In the genomic region with DNA sequence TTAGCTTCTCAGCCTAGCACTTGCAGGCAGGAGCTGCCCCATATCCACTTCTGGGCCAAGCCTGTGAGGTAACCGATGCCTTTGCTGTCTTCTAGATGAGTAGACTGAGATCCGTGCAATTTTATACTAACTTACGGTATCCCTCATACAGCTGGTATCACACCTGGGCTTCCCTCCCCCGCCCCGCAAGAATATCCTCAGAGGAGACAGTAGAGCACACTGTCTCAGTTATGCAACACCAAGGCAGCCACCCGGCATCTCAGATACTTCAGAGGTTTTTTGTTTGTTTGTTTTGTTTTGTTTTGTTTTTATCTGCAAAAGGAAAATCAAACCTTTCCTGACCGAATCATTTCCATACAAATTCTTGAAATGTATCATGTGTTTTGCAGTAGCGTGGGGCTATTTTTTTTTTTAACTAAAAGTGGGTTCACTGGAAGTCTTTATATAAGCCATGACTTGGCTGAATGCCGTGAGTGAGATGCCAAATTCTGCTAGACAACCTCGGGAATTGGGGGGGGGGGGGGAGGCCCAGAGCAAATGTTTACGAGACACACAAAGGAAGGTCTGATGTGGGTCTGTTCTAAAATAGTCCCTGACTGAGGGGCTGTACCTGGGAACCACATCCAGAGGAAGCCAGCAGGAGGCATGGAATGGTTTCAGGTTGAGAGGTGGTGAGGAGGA, we compare ENCODE assay signal across 19 mouse cellular contexts. TPM values are rescaled to one million over a fixed set of nuclear protein-coding genes. Genes with fewer than 3 reads are reported as not detected.
DNase-seq lines count a peak whose midpoint lies in the region; ATAC-seq and TF ChIP-seq lines count a peak whose summit lies in the region.
"Had no signal": no experiment of that assay in that cellular context is flagged by ENCODE, and none has a peak within 500 bp of the region (broad histone marks: within the 10 kb centered on the region; RNA-seq: fewer than 3 reads in every experiment).

No protein-coding gene starts in this region.

- TF ChIP-seq CTCF in liver, postnatal 0 days (IDR thresholded peaks at IDR 0.05; ENCODE audit: low read depth), result no peak

- 0 out of 2 replicates have a peak overlapping the region, but pooled peaks have one; percentile 77 for H3K27ac ChIP-seq in limb, embryonic 12.5 days
- no peak overlapping the region for H3K27ac ChIP-seq in limb, embryonic 10.5 days
- peak overlapping the region; percentile 68 for H3K27ac ChIP-seq in embryonic facial prominence, embryonic 13.5 days
- peak overlapping the region; percentile 62; the same call in 1 of the 2 replicates for H3K27ac ChIP-seq in limb, embryonic 14.5 days (replicated peaks; ENCODE audit: low read depth, low read length)
- no peak overlapping the region for H3K27ac ChIP-seq in liver, postnatal 0 days (ENCODE audit: low read depth)
- H3K27ac ChIP-seq: forebrain, embryonic 15.5 days; heart, adult 2 months; hindbrain, embryonic 10.5 days; hindbrain, embryonic 14.5 days had no signal

- no peaks in the 10 kb centered on the region for H3K36me3 ChIP-seq in limb, embryonic 12.5 days
- no peaks in the 10 kb centered on the region for H3K36me3 ChIP-seq in limb, embryonic 10.5 days
- no peaks in the 10 kb centered on the region for H3K36me3 ChIP-seq in embryonic facial prominence, embryonic 13.5 days
- no peaks in the 10 kb centered on the region for H3K36me3 ChIP-seq in limb, embryonic 14.5 days (ENCODE audit: control insufficient read depth, insufficient read depth, low read length)
- H3K36me3 ChIP-seq in liver, postnatal 0 days (replicated peaks; ENCODE audit: insufficient read depth, low read length), result no peaks in the 10 kb centered on the region
- H3K36me3 ChIP-seq: forebrain, embryonic 15.5 days; heart, embryonic 12.5 days; hindbrain, embryonic 10.5 days had no signal

- H3K9me3 ChIP-seq in limb, embryonic 12.5 days, result no peaks in the 10 kb centered on the region
- no peaks in the 10 kb centered on the region for H3K9me3 ChIP-seq in limb, embryonic 10.5 days (replicated peaks)
- no peaks in the 10 kb centered on the region for H3K9me3 ChIP-seq in embryonic facial prominence, embryonic 13.5 days
- H3K9me3 ChIP-seq in limb, embryonic 14.5 days (ENCODE audit: control insufficient read depth, low read length), result no peaks in the 10 kb centered on the region
- no peaks in the 10 kb centered on the region for H3K9me3 ChIP-seq in liver, postnatal 0 days (ENCODE audit: low read length)
- H3K9me3 ChIP-seq: forebrain, embryonic 15.5 days; heart, embryonic 12.5 days; hindbrain, embryonic 10.5 days had no signal

- DNase-seq in limb, embryonic 10.5 days (ENCODE audit: low spot score), result no peak
- DNase-seq in brain, adult 2 months (ENCODE audit: low read depth, low spot score), result peak; percentile 53
- peak; percentile 66 for DNase-seq in limb, embryonic 14.5 days (ENCODE audit: low spot score)
- no peak for DNase-seq in liver, postnatal 0 days
- DNase-seq in heart, adult 8-10 months (ENCODE audit: low spot score), result no peak
- no peak for DNase-seq in cerebellum, adult 9-10 months
- DNase-seq: adrenal gland, adult 8-10 months; adrenal gland, postnatal 36 days; cerebellum, adult 11-12 months; cerebellum, adult 9-11 months; cerebellum, postnatal 36 days; gastrocnemius, postnatal 14 days; heart, adult 2 months had no signal

- peaks cover 40% of the 10 kb centered on the region for H3K4me1 ChIP-seq in limb, embryonic 12.5 days (replicated peaks)
- peaks cover 31% of the 10 kb centered on the region for H3K4me1 ChIP-seq in limb, embryonic 10.5 days
- H3K4me1 ChIP-seq in embryonic facial prominence, embryonic 13.5 days, result peaks cover 62% of the 10 kb centered on the region
- peaks cover 45% of the 10 kb centered on the region for H3K4me1 ChIP-seq in limb, embryonic 14.5 days (ENCODE audit: control insufficient read depth, insufficient read depth, low read length)
- H3K4me1 ChIP-seq in liver, postnatal 0 days (ENCODE audit: insufficient read depth), result peaks cover 9% of the 10 kb centered on the region; the same call in 1 of the 2 replicates

- H3K9ac ChIP-seq in limb, embryonic 12.5 days (replicated peaks), result no peak overlapping the region
- H3K9ac ChIP-seq in embryonic facial prominence, embryonic 13.5 days, result no peak overlapping the region
- no peak overlapping the region for H3K9ac ChIP-seq in limb, embryonic 14.5 days (ENCODE audit: low read depth, low read length, severe bottlenecking)
- H3K9ac ChIP-seq in liver, postnatal 0 days (replicated peaks), result no peak overlapping the region
- H3K9ac ChIP-seq: forebrain, embryonic 15.5 days; heart, embryonic 12.5 days; hindbrain, embryonic 14.5 days had no signal

- no peak for ATAC-seq in limb, embryonic 12.5 days (ENCODE audit: insufficient number of reproducible peaks, insufficient read depth, low FRiP score, low TSS enrichment, low read depth)
- no peak for ATAC-seq in embryonic facial prominence, embryonic 13.5 days (ENCODE audit: insufficient number of reproducible peaks, insufficient read depth, low FRiP score, low TSS enrichment, low read depth)
- ATAC-seq in limb, embryonic 14.5 days (ENCODE audit: low FRiP score, low read depth), result 0 out of 2 replicates have a peak, but pooled peaks have one; percentile 55
- ATAC-seq in liver, postnatal 0 days, result no peak
- ATAC-seq: forebrain, embryonic 15.5 days had no signal

- TF ChIP-seq EP300 in liver, postnatal 0 days (IDR thresholded peaks at IDR 0.05; ENCODE audit: low read depth), result no peak

- no peak overlapping the region for H3K4me3 ChIP-seq in limb, embryonic 12.5 days (replicated peaks)
- no peak overlapping the region for H3K4me3 ChIP-seq in limb, embryonic 10.5 days
- H3K4me3 ChIP-seq in embryonic facial prominence, embryonic 13.5 days, result no peak overlapping the region
- H3K4me3 ChIP-seq in limb, embryonic 14.5 days (replicated peaks; ENCODE audit: low read length), result no peak overlapping the region
- no peak overlapping the region for H3K4me3 ChIP-seq in liver, postnatal 0 days (ENCODE audit: low read depth, low read length)
- H3K4me3 ChIP-seq: forebrain, embryonic 15.5 days; heart, adult 2 months; heart, embryonic 12.5 days; hindbrain, embryonic 10.5 days had no signal

- WGBS in limb, embryonic 12.5 days, result 75% methylated on average over 11 of the region's 11 CpGs
- 89% methylated on average over 11 of the region's 11 CpGs for WGBS in limb, embryonic 10.5 days
- WGBS in embryonic facial prominence, embryonic 13.5 days, result 54% methylated on average over 11 of the region's 11 CpGs
- 55% methylated on average over 11 of the region's 11 CpGs for WGBS in limb, embryonic 14.5 days
- 73% methylated on average over 11 of the region's 11 CpGs for WGBS in liver, postnatal 0 days (ENCODE audit: insufficient replicate concordance)

- H3K4me2 ChIP-seq in limb, embryonic 12.5 days, result no peak overlapping the region
- H3K4me2 ChIP-seq in embryonic facial prominence, embryonic 13.5 days, result no peak overlapping the region
- H3K4me2 ChIP-seq in limb, embryonic 14.5 days (replicated peaks; ENCODE audit: low read depth, low read length, severe bottlenecking), result no peak overlapping the region
- H3K4me2 ChIP-seq in liver, postnatal 0 days (ENCODE audit: low read depth, low read length), result no peak overlapping the region
- H3K4me2 ChIP-seq: forebrain, embryonic 15.5 days; heart, embryonic 12.5 days; hindbrain, embryonic 14.5 days had no signal

- no peaks in the 10 kb centered on the region for H3K27me3 ChIP-seq in limb, embryonic 12.5 days
- no peaks in the 10 kb centered on the region for H3K27me3 ChIP-seq in limb, embryonic 10.5 days (ENCODE audit: low read depth, poor library complexity, severe bottlenecking)
- no peaks in the 10 kb centered on the region for H3K27me3 ChIP-seq in embryonic facial prominence, embryonic 13.5 days
- H3K27me3 ChIP-seq in limb, embryonic 14.5 days (ENCODE audit: control insufficient read depth, insufficient read depth, low read length), result no peaks in the 10 kb centered on the region
- H3K27me3 ChIP-seq in liver, postnatal 0 days (ENCODE audit: insufficient read depth, low read length), result no peaks in the 10 kb centered on the region
- H3K27me3 ChIP-seq: forebrain, embryonic 15.5 days; heart, embryonic 12.5 days had no signal

- no peak for TF ChIP-seq POLR2A in limb, embryonic 14.5 days (IDR thresholded peaks at IDR 0.05; ENCODE audit: borderline replicate concordance, extremely low read depth, insufficient read depth, insufficient read length)

RNA-seq across cellular contexts. Expression of gene 2410131K14Rik, which starts 54.8 kb away (rescaled TPM):
- polyA plus RNA-seq in limb, embryonic 12.5 days (2016; fragmentation: Nextera tagmentation; extraction: Ambion mirVana), result 12.3 and 12.8 TPM in 2 replicates
- polyA plus RNA-seq in limb, embryonic 10.5 days (2016; fragmentation: Nextera tagmentation; extraction: Ambion mirVana), result 13.7 and 14.3 TPM in 2 replicates
- polyA plus RNA-seq in embryonic facial prominence, embryonic 13.5 days (2015; fragmentation: Nextera tagmentation; extraction: Ambion mirVana), result 12.5 and 13.1 TPM in 2 replicates
- 13.8 and 16.8 TPM in 2 replicates for polyA plus RNA-seq in limb, embryonic 14.5 days (2012; rRNA removed)
- 10.4 and 11.4 TPM in 2 replicates for polyA plus RNA-seq in limb, embryonic 14.5 days (2014; fragmentation: Nextera tagmentation; extraction: Ambion mirVana)
- polyA plus RNA-seq in liver, postnatal 0 days (2015; fragmentation: Nextera tagmentation; extraction: Ambion mirVana), result 1.3 TPM in 2 replicates
- total RNA-seq in heart, adult 8-10 months (2022), result 10 to 100 TPM in 1 of 4 experiments, 1 to 10 TPM in 3; 9.2 to 11.5 (median 9.7) TPM

RNA-seq across cellular contexts. Expression of gene Rnft2, which starts 54.9 kb away (rescaled TPM):
- 3.6 and 6.8 TPM in 2 replicates for polyA plus RNA-seq in limb, embryonic 12.5 days (2016; fragmentation: Nextera tagmentation; extraction: Ambion mirVana)
- polyA plus RNA-seq in limb, embryonic 10.5 days (2016; fragmentation: Nextera tagmentation; extraction: Ambion mirVana), result 4.9 and 5.5 TPM in 2 replicates
- 5.1 and 5.5 TPM in 2 replicates for polyA plus RNA-seq in embryonic facial prominence, embryonic 13.5 days (2015; fragmentation: Nextera tagmentation; extraction: Ambion mirVana)
- 31.4 and 41.2 TPM in 2 replicates for polyA plus RNA-seq in limb, embryonic 14.5 days (2012; rRNA removed)
- polyA plus RNA-seq in limb, embryonic 14.5 days (2014; fragmentation: Nextera tagmentation; extraction: Ambion mirVana), result 3.1 and 3.7 TPM in 2 replicates
- polyA plus RNA-seq in liver, postnatal 0 days (2015; fragmentation: Nextera tagmentation; extraction: Ambion mirVana), result 0.14 TPM in 1 of 2 replicates, not detected in the other
- total RNA-seq in heart, adult 8-10 months (2022), result 1 to 10 TPM; 1.8 to 2.3 (median 2.0) TPM

Comparison
In these comparisons a context has a peak if more than half of its experiments do, and no peak if none do; other contexts are left out.
1. H3K27ac ChIP-seq: peak in limb, embryonic 12.5 days (single experiment), embryonic facial prominence, embryonic 13.5 days (single experiment) and limb, embryonic 14.5 days (single experiment); none in limb, embryonic 10.5 days (single experiment) and liver, postnatal 0 days (single experiment).
2. DNase-seq: peak in brain, adult 2 months (single experiment) and limb, embryonic 14.5 days (single experiment); none in limb, embryonic 10.5 days (single experiment), liver, postnatal 0 days (single experiment), heart, adult 8-10 months (single experiment) and cerebellum, adult 9-10 months (single experiment).